Mouse (Mus musculus): ENCODE results near the gene Taar8a. TPM values are rescaled to one million over a fixed set of nuclear protein-coding genes. Genes with fewer than 3 reads are reported as not detected.
A peak's percentile ranks its signal among the peaks of the same experiment; 100 is the strongest.
"Not testable (repeated sequence)": the region's sequence is repeated elsewhere in the genome, so short reads cannot be mapped to it uniquely, and the experiment has no call there.

The Taar8a gene
- polyA plus RNA-seq, 1 experiment from 2014 or later = not detected

DNA sequence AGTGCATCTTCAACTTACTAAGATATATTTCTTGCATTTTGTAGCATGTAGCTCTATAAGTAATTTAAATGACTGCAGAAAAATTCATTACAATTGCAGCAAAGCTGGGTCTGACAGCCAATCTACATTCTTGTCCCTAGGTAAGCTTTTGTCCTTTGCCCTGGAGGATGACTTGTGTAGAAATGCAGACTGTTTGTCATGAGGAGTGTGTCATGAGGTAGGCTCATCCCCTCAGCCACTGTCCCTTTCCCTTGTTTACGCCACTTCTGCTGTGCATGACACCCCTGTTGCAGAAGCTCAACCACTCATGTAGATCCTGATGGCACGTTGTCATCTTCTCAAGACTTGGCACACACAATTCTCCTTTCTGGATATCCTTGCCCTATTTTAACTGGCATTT is 10.9 kb downstream of the Taar8a start:
- no peaks in the 10 kb centered on the region for H3K36me3 ChIP-seq (replicated peaks)
- H3K27me3 ChIP-seq = no peaks in the 10 kb centered on the region
- no peak for ATAC-seq (ENCODE audit: insufficient read depth)
- H3K27ac ChIP-seq (replicated peaks) = no peak overlapping the region
- no peak overlapping the region for H3K9ac ChIP-seq
- H3K4me2 ChIP-seq = no peak overlapping the region
- H3K4me3 ChIP-seq (replicated peaks) = no peak overlapping the region
- no peaks in the 10 kb centered on the region for H3K9me3 ChIP-seq (replicated peaks)
- H3K4me1 ChIP-seq (replicated peaks) = 0 out of 2 replicates have a peak, but pooled peaks cover 4% of the 10 kb centered on the region
- WGBS (ENCODE audit: insufficient replicate concordance) = 60% methylated on average over 2 of the region's 2 CpGs

DNA sequence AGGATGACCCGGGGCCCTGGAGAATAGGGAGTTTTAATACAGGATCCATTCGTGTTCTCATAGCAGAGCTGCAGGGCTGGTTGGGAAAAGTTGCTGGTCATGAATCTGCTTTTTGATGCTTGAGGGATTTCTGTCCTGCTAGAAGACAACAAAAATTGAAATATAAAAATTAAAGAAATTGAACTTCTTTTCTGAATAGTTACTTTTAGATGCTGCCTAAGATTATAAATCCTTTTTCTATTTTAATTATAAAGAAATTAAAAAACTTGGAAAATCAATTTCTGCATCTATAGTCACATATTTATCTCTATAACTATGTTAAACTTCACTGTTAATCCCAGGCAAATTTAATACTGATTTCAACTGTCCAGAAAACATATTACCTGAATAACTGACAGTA is 15.9 kb downstream of the Taar8a start, which contains the start of gene Taar8b:
Gene Taar8b, minus strand, starts transcription at position 101 of the 400 bp plus-strand sequence.
- no peaks in the 10 kb centered on the region for H3K9me3 ChIP-seq (replicated peaks)
- no peak within 1 kb of the TSS for H3K9ac ChIP-seq
- 0 out of 2 replicates have a peak, but pooled peaks cover 2% of the 10 kb centered on the region for H3K4me1 ChIP-seq (replicated peaks)
- H3K4me2 ChIP-seq = no peak within 1 kb of the TSS
- H3K36me3 ChIP-seq (replicated peaks) = no peaks in the 10 kb centered on the region
- no peak for ATAC-seq (ENCODE audit: insufficient read depth)
- WGBS (ENCODE audit: insufficient replicate concordance) = 51% methylated on average over 2 of the region's 2 CpGs
- no peak within 1 kb of the TSS for H3K4me3 ChIP-seq (replicated peaks)
- no peaks in the 10 kb centered on the region for H3K27me3 ChIP-seq
- H3K27ac ChIP-seq (replicated peaks) = no peak within 1 kb of the TSS

DNA sequence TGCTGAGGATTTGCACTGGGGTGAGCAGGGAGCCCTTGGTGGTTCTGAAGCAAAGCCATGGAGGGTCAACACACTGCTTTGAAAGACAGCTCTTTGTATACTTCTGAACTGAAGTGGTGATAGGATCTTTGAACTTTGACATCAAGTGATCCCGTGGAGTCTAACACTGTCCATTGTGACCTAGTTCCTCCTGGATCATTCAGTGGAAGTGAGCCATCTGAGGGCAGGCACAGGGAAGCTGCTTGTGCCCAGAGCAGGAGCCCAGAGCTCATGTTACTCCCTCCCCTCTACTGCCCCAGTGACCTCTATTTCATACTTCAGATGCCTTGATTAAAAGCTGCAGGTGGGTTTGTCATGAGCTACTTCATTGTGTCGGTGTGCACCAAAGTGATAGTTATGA is 20.7 kb downstream of the Taar8a start:
- ATAC-seq (ENCODE audit: insufficient read depth) = peak; percentile 31; the same call in 1 of the 2 replicates
- not testable (repeated sequence) for H3K4me1 ChIP-seq (replicated peaks); H3K9ac ChIP-seq; H3K4me3 ChIP-seq (replicated peaks); H3K27me3 ChIP-seq; H3K27ac ChIP-seq (replicated peaks); H3K4me2 ChIP-seq; H3K9me3 ChIP-seq (replicated peaks); H3K36me3 ChIP-seq (replicated peaks)
- WGBS (ENCODE audit: insufficient replicate concordance) = 38% methylated on average over 2 of the region's 2 CpGs

DNA sequence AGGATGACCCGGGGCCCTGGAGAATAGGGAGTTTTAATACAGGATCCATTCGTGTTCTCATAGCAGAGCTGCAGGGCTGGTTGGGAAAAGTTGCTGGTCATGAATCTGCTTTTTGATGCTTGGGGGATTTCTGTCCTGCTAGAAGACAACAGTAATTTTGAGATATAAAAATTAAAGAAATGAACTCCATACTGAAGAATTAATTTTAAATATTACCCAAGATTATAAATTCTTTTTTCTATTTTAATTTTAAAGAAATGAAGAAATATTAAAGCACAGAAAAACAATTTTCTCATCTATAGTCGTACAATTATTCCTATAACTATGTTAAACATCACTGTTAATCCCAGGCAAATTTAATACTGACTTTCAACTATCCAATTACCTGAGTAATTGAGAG is 25.5 kb downstream of the Taar8a start, which contains the start of gene Taar8c:
Gene Taar8c, minus strand, starts transcription at position 101 of the 400 bp plus-strand sequence.
- WGBS (ENCODE audit: insufficient replicate concordance) = 46% methylated on average over 1 of the region's 3 CpGs
- H3K9me3 ChIP-seq (replicated peaks); H3K36me3 ChIP-seq (replicated peaks); H3K4me2 ChIP-seq; ATAC-seq (ENCODE audit: insufficient read depth); H3K4me3 ChIP-seq (replicated peaks); H3K27ac ChIP-seq (replicated peaks); H3K9ac ChIP-seq; H3K27me3 ChIP-seq; H3K4me1 ChIP-seq (replicated peaks): not testable (repeated sequence)

DNA sequence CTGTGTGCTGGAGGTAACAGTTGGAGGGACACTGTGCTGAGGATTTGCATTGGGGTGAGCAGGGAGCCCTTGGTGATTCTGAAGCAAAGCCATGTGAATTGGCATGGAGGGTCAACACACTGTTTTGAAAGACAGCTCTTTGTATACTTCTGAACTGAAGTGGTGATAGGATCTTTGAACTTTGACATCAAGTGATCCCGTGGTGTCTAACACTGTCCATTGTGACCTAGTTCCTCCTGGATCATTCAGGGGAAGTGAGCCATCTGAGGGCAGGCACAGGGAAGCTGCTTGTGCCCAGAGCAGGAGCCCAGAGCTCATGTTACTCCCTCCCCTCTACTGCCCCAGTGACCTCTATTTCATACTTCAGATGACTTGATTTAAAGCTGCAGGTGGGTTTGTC is 27.0 kb downstream of the Taar8a start:
- not testable (repeated sequence) for H3K4me3 ChIP-seq (replicated peaks); H3K9ac ChIP-seq; H3K4me2 ChIP-seq; H3K27me3 ChIP-seq; H3K9me3 ChIP-seq (replicated peaks); H3K36me3 ChIP-seq (replicated peaks); H3K4me1 ChIP-seq (replicated peaks); H3K27ac ChIP-seq (replicated peaks)
- ATAC-seq (ENCODE audit: insufficient read depth) = peak; percentile 70
- WGBS (ENCODE audit: insufficient replicate concordance) = 6% methylated on average over 1 of the region's 1 CpGs

DNA sequence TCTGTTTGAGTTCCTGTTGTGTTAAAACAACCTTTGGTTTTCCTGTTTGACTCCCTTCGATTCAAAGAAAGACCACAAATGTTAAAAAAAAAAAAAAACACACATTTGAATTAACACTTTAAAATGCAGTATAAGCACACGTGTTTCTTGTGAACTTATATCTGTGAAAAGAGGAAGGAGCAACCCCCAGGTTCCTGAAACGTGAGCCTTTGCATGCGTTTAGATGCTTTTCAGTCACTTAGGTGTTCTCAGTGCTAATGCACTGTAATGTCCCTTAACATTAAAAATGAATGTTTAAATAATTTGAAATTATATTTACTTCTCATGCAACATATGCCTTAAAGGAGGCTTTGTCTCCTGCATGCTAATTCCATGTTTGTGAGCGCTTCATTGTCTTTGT is 31.4 kb downstream of the Taar8a start:
- H3K27ac ChIP-seq (replicated peaks) = no peak overlapping the region
- no peak overlapping the region for H3K4me3 ChIP-seq (replicated peaks)
- H3K4me1 ChIP-seq (replicated peaks) = peaks cover 3% of the 10 kb centered on the region; the same call in 1 of the 2 replicates
- no peaks in the 10 kb centered on the region for H3K9me3 ChIP-seq (replicated peaks)
- no peaks in the 10 kb centered on the region for H3K27me3 ChIP-seq
- H3K4me2 ChIP-seq = no peak overlapping the region
- no peak for ATAC-seq (ENCODE audit: insufficient read depth)
- 21% methylated on average over 5 of the region's 5 CpGs for WGBS (ENCODE audit: insufficient replicate concordance)
- no peak overlapping the region for H3K9ac ChIP-seq
- H3K36me3 ChIP-seq (replicated peaks) = no peaks in the 10 kb centered on the region

DNA sequence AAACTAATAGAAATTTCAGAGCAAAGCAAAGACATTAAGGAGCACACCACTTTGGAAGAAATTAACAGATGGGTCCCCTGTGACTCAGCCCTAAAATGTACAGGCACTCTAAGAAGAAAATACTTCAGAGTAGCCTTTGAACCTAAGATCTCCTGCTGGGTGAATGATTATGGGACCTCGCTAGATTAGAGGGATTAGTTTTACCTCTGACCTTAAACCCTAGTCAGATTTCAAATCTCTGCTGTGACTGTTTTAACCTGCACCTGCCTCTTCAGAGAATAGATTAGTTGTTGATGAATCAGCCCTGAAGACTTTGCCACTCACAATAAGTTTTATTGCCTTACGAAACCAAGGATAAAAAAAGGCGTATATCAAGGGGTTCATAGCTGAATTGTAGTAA is 31.9 kb downstream of the Taar8a start:
- no peak overlapping the region for H3K27ac ChIP-seq (replicated peaks)
- no peaks in the 10 kb centered on the region for H3K27me3 ChIP-seq
- H3K4me2 ChIP-seq = no peak overlapping the region
- no peak for ATAC-seq (ENCODE audit: insufficient read depth)
- H3K36me3 ChIP-seq (replicated peaks) = no peaks in the 10 kb centered on the region
- no peak overlapping the region for H3K4me3 ChIP-seq (replicated peaks)
- peaks cover 3% of the 10 kb centered on the region; the same call in 1 of the 2 replicates for H3K4me1 ChIP-seq (replicated peaks)
- H3K9me3 ChIP-seq (replicated peaks) = no peaks in the 10 kb centered on the region
- 67% methylated on average over 3 of the region's 3 CpGs for WGBS (ENCODE audit: insufficient replicate concordance)
- no peak overlapping the region for H3K9ac ChIP-seq

DNA sequence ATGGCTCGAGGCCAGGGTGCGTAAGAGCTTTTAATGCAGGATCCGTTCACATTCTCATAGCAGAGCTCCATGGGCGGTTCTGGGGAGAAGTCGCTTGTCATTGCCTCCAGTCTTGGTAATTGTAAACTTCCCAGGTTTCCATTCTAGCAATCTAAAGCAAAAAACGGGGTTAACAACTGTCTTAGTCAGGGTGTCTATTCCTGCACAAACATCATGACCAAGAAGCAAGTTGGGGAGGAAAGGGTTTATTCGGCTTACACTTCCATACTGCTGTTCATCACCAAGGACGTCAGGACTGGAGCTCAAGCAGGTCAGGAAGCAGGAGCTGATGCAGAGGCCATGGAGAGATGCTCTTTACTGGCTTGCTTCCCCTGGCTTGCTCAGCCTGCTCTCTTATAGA is 33.1 kb downstream of the Taar8a start, which contains the start of gene Taar9:
Gene Taar9, minus strand, starts transcription at position 101 of the 400 bp plus-strand sequence.
- 62% methylated on average over 8 of the region's 8 CpGs for WGBS (ENCODE audit: insufficient replicate concordance)
- H3K9ac ChIP-seq; H3K4me2 ChIP-seq; H3K9me3 ChIP-seq (replicated peaks); H3K27me3 ChIP-seq; ATAC-seq (ENCODE audit: insufficient read depth); H3K27ac ChIP-seq (replicated peaks); H3K36me3 ChIP-seq (replicated peaks); H3K4me3 ChIP-seq (replicated peaks); H3K4me1 ChIP-seq (replicated peaks): not testable (repeated sequence)

DNA sequence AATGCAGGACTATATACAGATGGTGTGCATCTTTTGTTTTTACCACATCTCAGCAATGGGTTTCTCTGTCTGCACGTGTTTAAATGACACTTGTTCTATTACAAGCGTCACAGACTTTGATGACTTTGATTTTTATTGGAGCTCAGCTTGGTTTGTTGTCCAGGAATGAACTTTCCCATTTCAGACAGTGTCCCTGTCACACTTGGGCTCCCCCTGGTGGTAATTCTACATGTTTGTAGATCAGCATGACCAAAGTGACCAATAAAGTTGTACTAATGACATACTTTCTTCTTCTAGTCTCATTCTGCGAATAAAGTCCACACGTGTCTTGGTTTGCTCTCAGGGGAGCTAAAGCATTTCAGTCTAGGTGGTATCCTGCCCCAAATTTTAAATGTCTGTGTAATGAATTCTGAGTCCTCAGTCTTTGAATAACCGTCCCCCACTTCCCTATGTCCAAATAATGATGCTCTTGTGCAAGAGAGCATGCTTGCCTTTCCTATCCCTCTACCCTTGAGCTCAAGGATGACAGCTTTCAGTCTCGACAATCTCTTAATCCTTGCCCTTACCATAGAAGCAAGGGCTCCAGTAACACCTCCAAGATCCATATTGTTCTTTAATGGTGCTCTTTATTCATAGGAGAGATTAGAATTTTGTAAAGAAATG is 34.9 kb downstream of the Taar8a start:
- H3K9me3 ChIP-seq (replicated peaks) = no peaks in the 10 kb centered on the region
- H3K36me3 ChIP-seq (replicated peaks) = no peaks in the 10 kb centered on the region
- no peak overlapping the region for H3K4me2 ChIP-seq
- no peaks in the 10 kb centered on the region for H3K27me3 ChIP-seq
- no peak overlapping the region for H3K27ac ChIP-seq (replicated peaks)
- H3K9ac ChIP-seq = no peak overlapping the region
- peaks cover 3% of the 10 kb centered on the region; the same call in 1 of the 2 replicates for H3K4me1 ChIP-seq (replicated peaks)
- 29% methylated on average over 6 of the region's 6 CpGs for WGBS (ENCODE audit: insufficient replicate concordance)
- ATAC-seq (ENCODE audit: insufficient read depth) = no peak
- no peak overlapping the region for H3K4me3 ChIP-seq (replicated peaks)

Other genes with a start within 250 kb of the Taar8a start
- 3.4 and 6.1 TPM in 2 replicates for gene Vnn3, start 225.0 kb upstream of the Taar8a start, polyA plus RNA-seq (2015; fragmentation: Nextera tagmentation; extraction: Ambion mirVana)
- gene Vnn1, start 181.8 kb upstream of the Taar8a start, polyA plus RNA-seq (2015; fragmentation: Nextera tagmentation; extraction: Ambion mirVana) = 2.1 and 2.3 TPM in 2 replicates
- not detected in 2 replicates for gene Taar1, start 156.1 kb upstream of the Taar8a start, polyA plus RNA-seq (2015; fragmentation: Nextera tagmentation; extraction: Ambion mirVana)
- gene Taar2, start 137.9 kb upstream of the Taar8a start, polyA plus RNA-seq (2015; fragmentation: Nextera tagmentation; extraction: Ambion mirVana) = not detected in 2 replicates
- not detected in 2 replicates for gene Taar3, start 126.9 kb upstream of the Taar8a start, polyA plus RNA-seq (2015; fragmentation: Nextera tagmentation; extraction: Ambion mirVana)
- not detected in 2 replicates for gene Taar4, start 116.0 kb upstream of the Taar8a start, polyA plus RNA-seq (2015; fragmentation: Nextera tagmentation; extraction: Ambion mirVana)
- gene Taar5, start 105.8 kb upstream of the Taar8a start, polyA plus RNA-seq (2015; fragmentation: Nextera tagmentation; extraction: Ambion mirVana) = not detected in 2 replicates
- not detected in 2 replicates for gene Taar6, start 90.9 kb upstream of the Taar8a start, polyA plus RNA-seq (2015; fragmentation: Nextera tagmentation; extraction: Ambion mirVana)
- gene Taar7a, start 83.0 kb upstream of the Taar8a start, polyA plus RNA-seq (2015; fragmentation: Nextera tagmentation; extraction: Ambion mirVana) = not detected in 2 replicates
- gene Taar7b, start 76.6 kb upstream of the Taar8a start, polyA plus RNA-seq (2015; fragmentation: Nextera tagmentation; extraction: Ambion mirVana) = not detected in 2 replicates
- gene Taar7d, start 49.3 kb upstream of the Taar8a start, polyA plus RNA-seq (2015; fragmentation: Nextera tagmentation; extraction: Ambion mirVana) = not detected in 2 replicates
- not detected in 2 replicates for gene Taar7e, start 38.9 kb upstream of the Taar8a start, polyA plus RNA-seq (2015; fragmentation: Nextera tagmentation; extraction: Ambion mirVana)
- not detected in 2 replicates for gene Taar7f, start 27.0 kb upstream of the Taar8a start, polyA plus RNA-seq (2015; fragmentation: Nextera tagmentation; extraction: Ambion mirVana)
- not detected in 2 replicates for gene Taar8b, start 15.8 kb downstream of the Taar8a start, polyA plus RNA-seq (2015; fragmentation: Nextera tagmentation; extraction: Ambion mirVana)
- gene Taar8c, start 25.4 kb downstream of the Taar8a start, polyA plus RNA-seq (2015; fragmentation: Nextera tagmentation; extraction: Ambion mirVana) = not detected in 2 replicates
- gene Taar9, start 33.0 kb downstream of the Taar8a start, polyA plus RNA-seq (2015; fragmentation: Nextera tagmentation; extraction: Ambion mirVana) = not detected in 2 replicates
- 23.4 and 30.1 TPM in 2 replicates for gene Stx7, start 72.8 kb downstream of the Taar8a start, polyA plus RNA-seq (2015; fragmentation: Nextera tagmentation; extraction: Ambion mirVana)
- gene Moxd1, start 147.0 kb downstream of the Taar8a start, polyA plus RNA-seq (2015; fragmentation: Nextera tagmentation; extraction: Ambion mirVana) = 0.12 and 0.14 TPM in 2 replicates